Mouse (Mus musculus) stomach, embryonic 15.5 days (tissue): ENCODE measurements around the gene Ctnnal1. TPM values are rescaled to one million over a fixed set of nuclear protein-coding genes. Genes with fewer than 3 reads are reported as not detected.
A peak's percentile ranks its signal among the peaks of the same experiment; 100 is the strongest.
"Not testable (repeated sequence)": the region's sequence is repeated elsewhere in the genome, so short reads cannot be mapped to it uniquely, and the experiment has no call there.

Experiments used
- ATAC-seq: fragments of 200-750 bp; cut with Nextera tagmentation; 2 replicates; pipeline ENCODE4 v1.8.0; 2017; ENCODE audit warnings: low read depth, moderate number of reproducible peaks, moderate TSS enrichment; ENCODE audit not compliant: insufficient read depth, low FRiP score
- H3K27ac ChIP-seq: fragments of 300-500 bp; sonication (generic); 2 replicates; pipeline ENCODE4 v1.5.1; 2015; ENCODE audit warnings: mild to moderate bottlenecking, inconsistent platforms
- H3K27me3 ChIP-seq: fragments of 300-500 bp; sonication (generic); replicated peaks from 2 replicates; pipeline ENCODE4 v1.6.1; 2015; ENCODE audit warnings: inconsistent platforms
- H3K36me3 ChIP-seq: fragments of 300-500 bp; sonication (generic); 2 replicates; pipeline ENCODE4 v1.6.1; 2015; ENCODE audit warnings: inconsistent platforms
- H3K4me1 ChIP-seq: fragments of 300-500 bp; sonication (generic); 2 replicates; pipeline ENCODE4 v1.6.1; 2015; ENCODE audit warnings: inconsistent platforms
- H3K4me2 ChIP-seq: fragments of 300-500 bp; sonication (generic); 2 replicates; pipeline ENCODE4 v1.6.1; 2015; ENCODE audit warnings: mild to moderate bottlenecking, inconsistent platforms
- H3K4me3 ChIP-seq: fragments of 300-500 bp; sonication (generic); replicated peaks from 2 replicates; pipeline ENCODE4 v1.5.1; 2015; ENCODE audit warnings: inconsistent platforms
- H3K9ac ChIP-seq: fragments of 300-500 bp; sonication (generic); 2 replicates; pipeline ENCODE4 v1.6.1; 2015; ENCODE audit warnings: inconsistent platforms
- H3K9me3 ChIP-seq: fragments of 300-500 bp; sonication (generic); 2 replicates; pipeline ENCODE4 v1.6.1; 2016; ENCODE audit warnings: inconsistent platforms
- WGBS: fragments of 180-500 bp; shearing (Covaris S2); methylation state at CpG from one replicate; pipeline ENCODE4 v1.1.7; 2015; 5-methylcytosine and 5-hydroxymethylcytosine counted together
- polyA plus RNA-seq: library from polyadenylated mRNA; unstranded; fragments of >200 nt; fragmentation: Nextera tagmentation; extraction: Ambion mirVana; gene quantifications from 2 replicates; pipeline ENCODE4 v1.2.1, GENCODE M21; 2015

Ctnnal1 gene
- polyA plus RNA-seq, 1 experiment from 2014 or later, result 19.8 TPM

GRCm38 (mm10) chr4:56892501-56893115 is 27.6 kb upstream of the Ctnnal1 start:
- Histone ChIP-seq H3K4me3 (no peak overlapping the region), H3K27ac (no peak overlapping the region), H3K36me3 (peaks cover 24% of the 10 kb centered on the region), H3K9ac (no peak overlapping the region), H3K4me2 (no peak overlapping the region), H3K27me3 (no peaks in the 10 kb centered on the region), H3K4me1 (no peaks in the 10 kb centered on the region), H3K9me3 (no peaks in the 10 kb centered on the region)
- no peak for ATAC-seq
- 87% methylated on average over 6 of the region's 6 CpGs for WGBS

DNA sequence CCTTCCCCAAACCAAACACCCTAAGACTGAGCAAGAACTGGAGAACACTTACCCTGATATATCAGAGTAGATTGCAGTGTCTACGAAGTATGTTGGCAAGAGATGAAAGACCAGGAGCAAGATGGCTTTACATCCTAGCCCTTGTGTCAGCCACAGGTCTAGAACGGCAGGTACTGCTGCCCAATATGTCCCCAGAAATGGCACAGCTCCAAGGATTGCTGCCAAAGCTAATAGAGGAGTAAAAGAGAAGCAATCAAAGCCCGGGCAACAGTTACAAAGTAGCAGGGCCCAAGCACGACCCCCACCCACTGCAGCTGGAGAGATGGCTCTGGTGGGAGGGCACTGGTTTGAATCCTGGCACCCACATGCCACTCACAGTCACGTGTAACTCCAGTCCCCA is 23.5 kb upstream of the Ctnnal1 start:
- Histone ChIP-seq H3K27ac (no peak overlapping the region), H3K36me3 (peaks cover 22% of the 10 kb centered on the region), H3K4me1 (no peaks in the 10 kb centered on the region), H3K4me3 (no peak overlapping the region), H3K9ac (no peak overlapping the region), H3K9me3 (no peaks in the 10 kb centered on the region), H3K27me3 (no peaks in the 10 kb centered on the region), H3K4me2 (no peak overlapping the region)
- 78% methylated on average over 5 of the region's 5 CpGs for WGBS
- no peak for ATAC-seq

- Histone ChIP-seq H3K36me3 (peaks cover 27% of the 10 kb centered on the region), H3K4me2 (no peak overlapping the region), H3K9me3 (no peaks in the 10 kb centered on the region), H3K4me1 (no peaks in the 10 kb centered on the region), H3K4me3 (no peak overlapping the region), H3K27me3 (no peaks in the 10 kb centered on the region), H3K27ac (no peak overlapping the region), H3K9ac (no peak overlapping the region)
- ATAC-seq, result no peak; the same call in 1 of the 2 replicates
- WGBS, result 88% methylated on average over 6 of the region's 6 CpGs
Observed at GRCm38 (mm10) chr4:56886286-56886979, 21.4 kb upstream of the Ctnnal1 start.

GRCm38 (mm10) chr4:56880036-56880703 is 15.2 kb upstream of the Ctnnal1 start:
- WGBS, result 72% methylated on average over 11 of the region's 11 CpGs
- Histone ChIP-seq H3K36me3 (peaks cover 21% of the 10 kb centered on the region), H3K4me1 (no peaks in the 10 kb centered on the region), H3K4me3 (no peak overlapping the region), H3K9me3 (no peaks in the 10 kb centered on the region), H3K9ac (no peak overlapping the region), H3K27me3 (no peaks in the 10 kb centered on the region), H3K27ac (no peak overlapping the region), H3K4me2 (no peak overlapping the region)
- no peak for ATAC-seq

GRCm38 (mm10) chr4:56878971-56879370 is 14.0 kb upstream of the Ctnnal1 start:
- Histone ChIP-seq H3K36me3 (peaks cover 19% of the 10 kb centered on the region), H3K27ac (no peak overlapping the region), H3K27me3 (no peaks in the 10 kb centered on the region), H3K4me3 (no peak overlapping the region), H3K9ac (no peak overlapping the region), H3K4me2 (no peak overlapping the region), H3K9me3 (no peaks in the 10 kb centered on the region), H3K4me1 (no peaks in the 10 kb centered on the region)
- WGBS, result 85% methylated on average over 7 of the region's 7 CpGs
- ATAC-seq, result no peak

DNA sequence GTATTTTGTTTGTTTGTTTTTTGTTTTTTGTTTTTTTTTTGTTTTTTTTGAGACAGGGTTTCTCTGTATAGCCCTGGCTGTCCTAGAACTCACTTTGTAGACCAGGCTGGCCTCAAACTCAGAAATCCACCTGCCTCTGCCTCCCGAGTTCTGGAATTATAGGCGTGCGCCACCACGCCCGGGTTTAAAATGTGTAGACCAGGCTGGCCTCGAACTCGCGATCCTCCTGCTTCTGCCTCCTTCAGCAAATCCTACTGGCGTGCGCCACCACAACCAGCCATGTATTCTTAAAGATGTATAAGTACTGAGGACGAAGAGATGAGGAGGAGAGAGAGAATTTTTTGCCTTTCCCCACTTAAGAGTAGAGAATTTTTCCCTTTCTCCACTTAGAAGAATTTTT is 5.6 kb upstream of the Ctnnal1 start:
- not testable (repeated sequence) for H3K27me3 ChIP-seq, H3K36me3 ChIP-seq, H3K9ac ChIP-seq, ATAC-seq, H3K4me1 ChIP-seq, H3K4me2 ChIP-seq, H3K9me3 ChIP-seq, H3K27ac ChIP-seq, H3K4me3 ChIP-seq
- 95% methylated on average over 11 of the region's 11 CpGs for WGBS

GRCm38 (mm10) chr4:56867761-56868160 is 2.8 kb upstream of the Ctnnal1 start:
- H3K27me3 ChIP-seq, result no peaks in the 10 kb centered on the region
- no peak overlapping the region for H3K4me3 ChIP-seq
- WGBS, result 83% methylated on average over 5 of the region's 5 CpGs
- 0 out of 2 replicates have a peak, but pooled peaks cover 3% of the 10 kb centered on the region for H3K36me3 ChIP-seq
- no peak overlapping the region for H3K9ac ChIP-seq
- no peak overlapping the region for H3K27ac ChIP-seq
- ATAC-seq, result no peak
- H3K4me2 ChIP-seq, result no peak overlapping the region
- no peaks in the 10 kb centered on the region; the same call in 1 of the 2 replicates for H3K4me1 ChIP-seq
- H3K9me3 ChIP-seq, result no peaks in the 10 kb centered on the region; the same call in 1 of the 2 replicates

DNA sequence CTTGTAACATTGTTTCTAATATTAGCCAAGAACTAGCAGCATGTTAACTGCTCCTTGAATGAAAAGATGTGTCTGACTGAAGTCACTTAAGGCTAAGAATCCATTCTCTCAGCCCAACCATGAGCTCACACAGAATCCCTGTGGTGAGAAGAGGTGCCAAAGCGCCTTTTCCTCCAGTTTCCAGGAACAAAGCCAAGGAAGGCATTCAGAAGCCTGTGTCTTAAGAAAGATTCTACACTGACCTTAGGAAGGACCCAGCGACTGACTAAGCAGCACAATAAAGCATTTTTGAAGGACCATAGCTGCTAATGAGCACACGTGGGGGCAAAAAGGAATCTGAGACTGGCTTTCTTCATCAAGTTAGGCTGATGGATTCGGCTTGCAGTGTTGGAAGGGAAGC is 983 bp upstream of the Ctnnal1 start:
- no peak overlapping the region for H3K4me3 ChIP-seq

DNA sequence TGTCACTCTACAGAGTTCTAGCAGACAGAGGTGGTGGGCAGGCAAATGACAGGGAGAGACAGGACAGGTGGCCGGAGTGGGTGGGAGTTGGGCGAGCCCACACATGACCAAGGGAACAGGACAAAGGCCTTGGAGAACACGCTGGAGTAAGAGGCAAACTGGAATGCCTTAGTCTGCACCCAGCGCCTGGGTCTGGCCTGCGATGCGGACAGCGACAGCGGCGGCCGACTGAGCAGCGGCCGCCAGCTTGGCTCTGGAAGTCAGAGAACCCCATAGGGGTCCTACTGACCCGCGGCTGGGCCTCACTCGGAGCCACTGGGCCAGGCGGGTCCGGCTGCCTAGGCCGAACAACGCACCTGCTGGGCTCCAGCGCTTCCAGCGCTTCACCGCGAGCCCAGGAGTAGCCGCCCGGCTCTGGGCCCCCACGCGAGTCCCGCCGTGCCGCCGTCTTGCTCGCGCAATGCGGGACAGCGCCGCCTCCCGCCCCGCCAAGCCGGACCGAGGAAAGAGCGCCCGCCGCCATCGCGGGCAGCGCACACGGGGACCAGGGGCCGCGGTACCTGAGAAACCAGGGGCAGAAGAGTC is 479 bp downstream of the Ctnnal1 start:
- peak overlapping the region; percentile 93 for H3K4me2 ChIP-seq
- peak overlapping the region; percentile 81 for H3K4me3 ChIP-seq
- H3K9me3 ChIP-seq, result no peaks in the 10 kb centered on the region
- H3K4me1 ChIP-seq, result no peaks in the 10 kb centered on the region; the same call in 1 of the 2 replicates
- ATAC-seq, result peak; percentile 37
- H3K27me3 ChIP-seq, result no peaks in the 10 kb centered on the region
- no peaks in the 10 kb centered on the region for H3K36me3 ChIP-seq
- WGBS, result under 1% methylated on average over 49 of the region's 49 CpGs
- H3K27ac ChIP-seq, result peak overlapping the region; percentile 88
- peak overlapping the region; percentile 74 for H3K9ac ChIP-seq

More for the DNA sequence above, 983 bp upstream of the Ctnnal1 start:
- no peak for ATAC-seq
- H3K27ac ChIP-seq, result peak overlapping the region; percentile 88; the same call in 1 of the 2 replicates
- H3K9ac ChIP-seq, result no peak overlapping the region
- H3K9me3 ChIP-seq, result no peaks in the 10 kb centered on the region
- H3K27me3 ChIP-seq, result no peaks in the 10 kb centered on the region
- no peaks in the 10 kb centered on the region; the same call in 1 of the 2 replicates for H3K4me1 ChIP-seq
- no peak overlapping the region for H3K4me2 ChIP-seq
- no peaks in the 10 kb centered on the region for H3K36me3 ChIP-seq
- WGBS, result 56% methylated on average over 4 of the region's 4 CpGs

- H3K9me3 ChIP-seq, result no peaks in the 10 kb centered on the region
- no peaks in the 10 kb centered on the region for H3K36me3 ChIP-seq
- H3K27ac ChIP-seq, result no peak overlapping the region
- no peaks in the 10 kb centered on the region; the same call in 1 of the 2 replicates for H3K4me1 ChIP-seq
- no peak for ATAC-seq
- H3K4me3 ChIP-seq, result peak overlapping the region; percentile 81
- 32% methylated on average over 4 of the region's 4 CpGs for WGBS
- no peaks in the 10 kb centered on the region for H3K27me3 ChIP-seq
- peak overlapping the region; percentile 93 for H3K4me2 ChIP-seq
- peak overlapping the region; percentile 74; the same call in 1 of the 2 replicates for H3K9ac ChIP-seq
Observed at GRCm38 (mm10) chr4:56864016-56864415, 972 bp downstream of the Ctnnal1 start.

DNA sequence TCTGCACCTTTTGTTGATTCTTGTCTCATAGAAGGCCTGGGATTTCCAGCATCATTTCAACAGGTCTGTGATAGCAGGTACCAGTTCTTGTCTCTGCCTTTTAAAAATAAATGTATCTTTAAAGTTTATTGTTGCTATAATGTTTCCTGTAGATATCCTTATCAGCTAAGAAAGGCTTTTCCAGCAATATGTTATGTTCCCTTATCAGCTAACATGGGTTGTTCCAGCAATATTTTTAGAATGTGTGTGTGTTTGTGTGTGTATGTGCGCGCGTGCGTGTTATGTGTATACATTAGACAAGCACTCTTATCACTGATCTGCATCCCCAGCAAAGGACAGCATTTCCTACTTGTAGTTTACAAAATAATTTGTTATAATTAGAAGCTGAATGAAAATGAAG is 3.4 kb downstream of the Ctnnal1 start:
- Histone ChIP-seq H3K9me3 (no peaks in the 10 kb centered on the region), H3K4me1 (no peaks in the 10 kb centered on the region; the same call in 1 of the 2 replicates), H3K4me3 (no peak overlapping the region), H3K9ac (no peak overlapping the region), H3K27ac (no peak overlapping the region), H3K4me2 (no peak overlapping the region), H3K27me3 (no peaks in the 10 kb centered on the region), H3K36me3 (no peaks in the 10 kb centered on the region)
- WGBS, result 85% methylated on average over 4 of the region's 4 CpGs
- ATAC-seq, result no peak

DNA sequence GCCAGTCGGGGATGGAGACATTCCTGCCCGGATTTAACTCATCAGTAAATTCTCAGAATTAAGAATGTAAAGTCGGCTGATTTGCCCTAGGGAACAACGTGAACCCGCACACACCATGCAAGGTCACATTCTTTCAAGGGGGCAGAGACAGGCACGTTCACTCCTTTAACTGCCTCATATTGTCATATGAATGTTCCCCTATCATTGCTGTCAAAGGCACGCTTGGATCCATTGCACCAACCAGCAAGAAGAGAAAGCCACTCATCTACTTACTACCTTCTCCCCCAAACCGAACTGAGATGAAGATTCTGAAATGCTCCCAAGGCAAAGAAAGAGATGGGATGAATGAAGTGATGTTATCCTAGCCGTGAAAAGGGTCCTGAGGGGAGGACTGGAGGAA is 6.3 kb downstream of the Ctnnal1 start:
- no peak overlapping the region for H3K4me2 ChIP-seq
- no peak overlapping the region for H3K27ac ChIP-seq
- no peaks in the 10 kb centered on the region for H3K36me3 ChIP-seq
- no peaks in the 10 kb centered on the region for H3K4me1 ChIP-seq
- H3K9ac ChIP-seq, result no peak overlapping the region
- H3K27me3 ChIP-seq, result no peaks in the 10 kb centered on the region
- no peak overlapping the region for H3K4me3 ChIP-seq
- WGBS, result 70% methylated on average over 9 of the region's 9 CpGs
- no peak for ATAC-seq
- no peaks in the 10 kb centered on the region for H3K9me3 ChIP-seq
